Mouse (Mus musculus): ENCODE measurements around the gene Fibp.

Fibp gene

DNA sequence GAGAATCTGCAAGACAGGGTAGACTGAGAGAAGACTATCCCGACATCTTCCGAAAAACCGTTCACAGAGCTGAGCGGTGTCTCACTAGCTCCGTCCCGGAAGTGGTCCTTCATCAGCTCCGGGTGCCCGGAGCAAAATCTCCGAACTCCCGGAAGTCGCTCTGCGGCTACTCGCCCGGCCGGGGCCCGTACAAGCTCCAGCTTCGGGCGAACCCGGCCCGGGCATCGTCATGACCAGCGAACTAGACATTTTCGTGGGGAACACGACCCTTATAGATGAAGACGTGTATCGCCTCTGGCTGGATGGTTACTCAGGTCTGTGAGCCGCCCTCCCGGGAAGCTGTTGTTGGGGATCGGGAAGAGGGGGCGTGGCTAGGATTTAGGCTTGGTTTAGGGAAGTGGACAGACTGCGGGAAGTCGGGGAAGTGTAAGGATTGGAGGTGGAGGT lies at the start of gene Fibp:
Fibp (plus strand) TSS at position 151 of the 447 bp plus-strand sequence.
- DNase-seq (ENCODE audit: low spot score) = peak; percentile 85

DNA sequence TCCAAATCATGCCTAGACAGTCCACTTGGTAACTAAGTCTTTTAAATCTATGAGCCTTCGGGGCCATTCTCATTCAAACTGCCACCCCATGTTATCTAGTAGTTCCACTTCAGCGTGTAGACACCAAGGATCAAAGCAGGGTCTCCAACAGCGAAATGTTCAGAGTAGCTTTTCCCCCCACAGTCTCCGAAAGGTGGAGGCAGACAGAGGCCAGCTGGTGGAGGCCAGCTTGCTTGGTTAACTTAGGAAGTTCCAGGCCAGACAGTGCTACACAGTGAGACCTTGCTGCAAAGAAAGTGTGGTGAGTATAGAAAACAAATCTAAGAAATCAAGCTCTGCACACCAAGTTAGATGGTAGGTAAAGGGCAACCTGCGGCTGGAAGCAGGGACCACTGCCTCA lies 49.8 kb upstream of the Fibp start:
- no peak for DNase-seq (ENCODE audit: low spot score)

DNA sequence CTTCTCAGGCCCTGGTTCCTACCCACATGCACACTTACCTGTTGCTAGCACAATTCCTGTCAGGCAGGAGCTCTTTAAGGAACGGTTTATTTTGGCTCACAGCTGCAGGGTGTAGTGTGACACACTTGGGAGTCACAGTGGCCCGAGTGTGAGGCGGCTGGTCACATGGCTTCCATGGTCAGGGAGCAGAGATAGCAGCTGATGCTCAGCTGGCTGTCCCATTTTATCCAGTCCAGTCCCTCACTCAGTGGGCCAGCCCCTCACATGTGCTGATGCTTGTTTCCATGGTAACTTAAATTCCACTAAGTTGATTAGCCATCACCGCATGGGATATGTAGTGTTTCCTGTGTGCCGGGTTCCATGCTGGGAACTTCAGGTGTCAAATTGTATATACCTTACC lies 48.5 kb upstream of the Fibp start:
- DNase-seq (ENCODE audit: low spot score) = no peak

DNA sequence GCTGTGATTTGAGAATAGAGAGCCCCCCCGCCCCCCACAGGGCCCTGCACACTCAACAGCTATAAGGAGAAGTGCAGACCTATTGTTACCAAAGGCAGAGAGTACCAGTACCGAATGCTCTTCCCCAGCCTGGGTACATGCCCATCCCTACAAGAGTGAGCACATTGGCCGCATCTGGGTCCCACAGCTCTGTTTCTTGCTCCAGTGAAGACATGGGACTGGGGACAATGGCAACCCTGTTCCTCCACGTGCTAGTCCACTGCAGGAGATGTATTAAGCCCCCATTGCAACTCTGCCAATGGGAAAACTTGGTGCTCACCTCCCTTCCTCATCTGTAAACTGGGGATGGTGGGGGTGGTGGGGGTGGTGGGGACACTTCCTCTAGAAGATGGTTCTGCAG lies 46.6 kb upstream of the Fibp start:
- no peak for DNase-seq (ENCODE audit: low spot score)

DNA sequence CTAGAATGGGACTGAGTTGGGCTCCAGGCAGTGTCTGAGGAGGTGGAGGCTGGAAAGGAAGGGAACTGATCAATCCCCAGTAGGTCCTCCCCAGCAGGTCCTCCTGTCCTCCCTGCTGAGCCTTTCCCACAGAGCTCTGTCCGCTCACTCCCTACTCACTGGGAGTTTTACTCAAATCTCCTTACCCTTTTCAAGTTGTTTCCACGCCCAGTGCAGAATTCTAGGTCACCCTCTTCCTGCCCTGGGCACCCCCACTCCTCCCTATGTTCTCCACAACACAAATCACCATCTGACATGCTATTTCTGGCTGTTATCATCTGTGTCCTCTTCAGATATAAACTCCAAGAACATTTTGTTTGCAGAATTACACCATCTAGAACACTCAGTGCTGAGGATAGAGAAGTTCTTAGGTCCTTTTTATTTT lies 45.9 kb upstream of the Fibp start:
- DNase-seq (ENCODE audit: low spot score) = no peak

DNA sequence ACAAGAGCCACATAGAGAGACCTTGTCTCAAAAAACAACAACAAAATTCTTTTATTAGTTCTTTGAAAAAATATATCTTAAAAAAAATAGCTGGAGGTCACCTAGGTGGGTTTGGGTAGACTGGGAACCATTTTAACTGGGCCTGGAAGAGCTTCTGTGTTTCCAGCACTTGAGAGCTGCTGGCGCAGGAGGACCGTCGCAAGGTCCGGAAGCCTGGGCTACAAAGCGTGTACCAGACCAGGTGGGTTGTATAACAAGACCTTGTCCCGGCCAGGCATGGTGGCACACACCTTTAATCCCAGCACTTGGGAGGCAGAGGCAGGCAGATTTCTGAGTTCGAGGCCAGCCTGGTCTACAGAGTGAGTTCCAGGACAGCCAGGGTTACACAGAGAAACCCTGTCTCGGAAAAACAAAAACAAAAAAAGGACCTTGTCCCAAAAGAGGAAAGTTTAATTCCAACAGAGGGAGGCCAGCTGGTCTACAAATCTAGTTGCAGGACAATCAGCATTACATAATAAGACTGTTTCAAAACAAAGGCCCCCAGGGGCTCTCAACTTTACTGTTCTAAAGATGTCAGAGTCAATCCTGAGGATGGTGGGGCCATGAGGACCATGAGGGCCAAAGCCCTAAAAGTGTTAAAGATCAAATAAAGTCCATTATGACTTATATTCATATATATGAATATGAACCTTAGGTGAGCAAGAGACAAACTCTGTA lies 41.5 kb upstream of the Fibp start:
- no peak for DNase-seq (ENCODE audit: low spot score)

DNA sequence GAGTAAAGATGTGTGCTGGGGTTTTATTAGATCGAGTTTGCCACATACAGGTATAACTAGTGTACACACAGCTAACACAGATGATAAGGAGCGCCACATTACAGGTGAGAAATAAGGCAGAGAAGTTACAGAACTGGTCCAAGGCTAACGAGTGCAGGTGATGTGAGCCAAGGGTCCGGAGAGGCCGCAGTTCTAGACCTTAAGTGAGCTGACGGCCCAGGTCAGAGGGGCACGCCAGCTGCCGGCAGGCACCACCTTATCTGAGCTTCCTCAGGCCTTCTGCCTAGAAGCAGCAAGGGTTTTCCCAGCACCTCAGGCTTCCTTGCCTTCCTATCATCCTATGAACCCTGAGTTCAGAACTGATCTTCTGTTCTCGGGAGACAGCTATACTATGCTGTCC lies 40.8 kb upstream of the Fibp start:
- no peak for DNase-seq (ENCODE audit: low spot score)

DNA sequence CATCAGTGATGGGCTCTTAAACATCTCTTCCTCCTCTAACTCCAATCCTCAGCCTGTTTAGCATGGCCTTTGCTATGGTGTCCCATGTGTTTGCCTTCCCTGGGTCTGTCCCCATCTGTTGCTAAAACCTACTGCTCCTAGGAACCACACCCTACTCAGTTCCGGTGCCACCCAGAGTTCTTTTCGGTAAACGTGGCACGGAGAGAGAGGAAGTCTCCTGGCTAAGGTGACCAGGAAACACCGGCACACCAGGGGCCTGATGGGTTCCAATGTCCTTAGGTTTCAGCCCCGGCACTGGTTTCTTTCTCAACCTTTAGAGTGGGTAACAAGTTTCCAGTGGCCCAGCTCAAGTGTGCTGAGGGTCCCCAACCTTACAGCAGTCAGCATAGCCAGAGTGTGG lies 39.8 kb upstream of the Fibp start:
- no peak for DNase-seq (ENCODE audit: low spot score)

DNA sequence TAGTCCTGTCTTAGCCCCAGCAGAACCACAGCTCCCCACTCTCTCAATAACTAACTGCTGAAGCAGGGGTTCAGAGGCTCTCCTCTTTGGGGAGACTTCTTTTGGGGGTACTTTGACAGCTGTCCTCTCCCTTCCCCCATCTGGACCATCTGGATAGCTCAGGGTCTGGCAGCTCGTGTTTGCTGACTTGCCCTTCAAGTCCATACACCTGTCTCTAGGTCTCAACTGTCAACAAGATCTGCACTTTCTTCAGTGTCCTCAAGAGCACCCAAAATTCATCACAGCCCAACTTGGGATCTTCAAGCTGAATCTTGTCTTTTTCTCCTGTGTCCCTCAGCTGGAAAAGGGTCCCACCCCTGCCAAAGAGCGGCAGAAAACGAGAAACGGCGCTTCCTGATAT lies 38.6 kb upstream of the Fibp start:
- DNase-seq (ENCODE audit: low spot score) = no peak

DNA sequence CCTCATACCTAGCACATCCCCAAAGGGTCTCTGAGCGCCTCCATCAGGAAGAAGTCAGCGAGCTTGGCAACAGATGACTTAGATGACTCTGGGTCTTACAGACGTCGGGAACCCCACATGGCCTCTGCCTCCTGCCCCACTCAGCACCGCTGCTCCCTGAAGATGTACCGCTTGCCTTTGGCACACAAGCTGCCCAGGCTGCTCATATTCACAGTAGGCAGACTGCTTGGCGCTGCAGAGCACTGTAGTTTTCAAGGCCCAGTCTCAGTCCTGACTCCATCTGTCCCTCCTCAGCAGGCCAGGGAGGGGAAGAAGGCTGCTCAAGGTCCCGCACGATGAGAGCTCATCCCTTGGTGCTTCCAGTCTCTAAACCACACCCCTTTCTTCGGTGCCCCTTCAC lies 38.1 kb upstream of the Fibp start:
- no peak for DNase-seq (ENCODE audit: low spot score)

DNA sequence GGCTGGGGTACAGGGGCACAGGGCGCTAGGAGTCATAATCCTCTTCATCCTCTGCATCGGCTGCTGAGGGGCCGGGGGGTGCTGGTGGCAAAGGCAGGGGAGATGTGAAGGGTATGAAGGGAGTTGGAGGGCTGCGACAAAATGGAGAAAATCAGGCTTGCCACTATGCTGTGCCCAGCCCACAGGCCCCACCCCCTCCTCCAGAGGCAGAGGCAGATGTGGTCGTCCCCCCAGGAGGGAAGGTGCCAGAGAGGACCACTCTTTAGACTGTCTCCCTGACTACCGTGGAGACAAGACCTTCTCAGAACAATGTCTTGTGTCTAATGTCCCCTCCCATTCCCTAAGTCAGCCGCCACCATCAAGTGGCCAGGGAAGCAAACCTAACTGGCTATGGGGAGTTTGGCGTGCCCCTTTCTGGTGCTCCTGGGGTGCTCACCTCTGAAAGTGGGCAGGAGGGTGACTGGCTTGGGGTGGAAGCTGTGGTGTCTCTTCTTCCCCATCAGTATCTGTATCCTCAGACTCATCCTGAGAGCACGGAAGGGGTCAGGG lies 37.4 kb upstream of the Fibp start:
- no peak for DNase-seq (ENCODE audit: low spot score)

DNA sequence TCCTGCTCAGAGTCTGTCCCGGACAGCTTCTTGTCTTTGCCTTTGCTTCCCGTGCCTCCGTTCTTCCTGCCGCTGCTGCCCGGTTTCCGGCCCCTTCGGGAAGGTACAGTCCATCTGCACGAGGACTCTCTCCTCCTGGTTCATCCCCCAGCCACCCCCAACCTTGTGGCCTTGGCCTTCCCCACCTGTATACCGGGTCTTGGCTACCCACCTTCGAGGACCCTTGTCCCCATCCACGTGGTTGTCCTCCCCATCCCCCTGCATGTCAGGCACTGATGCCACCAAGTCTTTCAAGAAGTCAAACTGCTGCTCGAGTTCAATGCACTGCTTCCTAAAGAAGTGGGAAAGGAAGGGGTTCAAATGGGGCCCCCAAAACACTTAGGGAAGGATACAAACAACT lies 36.9 kb upstream of the Fibp start:
- no peak for DNase-seq (ENCODE audit: low spot score)

DNA sequence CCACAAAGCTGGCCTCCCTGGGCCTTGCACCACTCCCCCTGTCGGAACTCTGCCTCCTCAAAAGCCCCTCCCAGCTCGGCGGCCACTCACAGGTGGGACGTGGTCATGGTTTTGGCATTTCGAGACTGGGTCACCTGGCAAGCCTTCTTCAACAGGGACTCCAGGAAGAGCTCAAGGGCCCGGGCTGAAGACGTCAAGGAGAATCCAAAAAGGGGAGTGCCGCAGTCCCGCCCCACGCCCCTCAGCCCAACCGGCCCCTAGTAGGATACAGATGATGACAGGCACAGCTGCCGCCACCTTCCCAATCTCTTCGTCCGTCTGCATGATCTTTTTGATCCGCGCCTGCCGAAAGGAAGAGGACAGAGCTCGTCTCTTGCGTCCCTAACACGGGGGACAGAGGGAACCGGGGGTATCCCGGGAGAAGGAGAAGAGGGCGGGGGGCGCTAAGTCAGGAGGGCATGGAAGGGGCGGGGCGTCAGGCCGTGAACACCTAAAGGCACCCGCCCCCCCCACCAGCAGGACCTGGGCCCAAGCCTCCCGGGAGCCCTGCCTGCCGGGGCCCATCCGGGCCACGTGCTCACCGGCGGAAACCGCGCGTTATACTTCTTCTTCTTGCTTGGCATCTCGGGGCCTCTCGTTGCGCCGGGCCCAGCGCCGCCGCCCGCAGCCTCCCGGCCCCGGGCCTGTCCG lies 36.2 kb upstream of the Fibp start:
- peak; percentile 71 for DNase-seq (ENCODE audit: low spot score)

DNA sequence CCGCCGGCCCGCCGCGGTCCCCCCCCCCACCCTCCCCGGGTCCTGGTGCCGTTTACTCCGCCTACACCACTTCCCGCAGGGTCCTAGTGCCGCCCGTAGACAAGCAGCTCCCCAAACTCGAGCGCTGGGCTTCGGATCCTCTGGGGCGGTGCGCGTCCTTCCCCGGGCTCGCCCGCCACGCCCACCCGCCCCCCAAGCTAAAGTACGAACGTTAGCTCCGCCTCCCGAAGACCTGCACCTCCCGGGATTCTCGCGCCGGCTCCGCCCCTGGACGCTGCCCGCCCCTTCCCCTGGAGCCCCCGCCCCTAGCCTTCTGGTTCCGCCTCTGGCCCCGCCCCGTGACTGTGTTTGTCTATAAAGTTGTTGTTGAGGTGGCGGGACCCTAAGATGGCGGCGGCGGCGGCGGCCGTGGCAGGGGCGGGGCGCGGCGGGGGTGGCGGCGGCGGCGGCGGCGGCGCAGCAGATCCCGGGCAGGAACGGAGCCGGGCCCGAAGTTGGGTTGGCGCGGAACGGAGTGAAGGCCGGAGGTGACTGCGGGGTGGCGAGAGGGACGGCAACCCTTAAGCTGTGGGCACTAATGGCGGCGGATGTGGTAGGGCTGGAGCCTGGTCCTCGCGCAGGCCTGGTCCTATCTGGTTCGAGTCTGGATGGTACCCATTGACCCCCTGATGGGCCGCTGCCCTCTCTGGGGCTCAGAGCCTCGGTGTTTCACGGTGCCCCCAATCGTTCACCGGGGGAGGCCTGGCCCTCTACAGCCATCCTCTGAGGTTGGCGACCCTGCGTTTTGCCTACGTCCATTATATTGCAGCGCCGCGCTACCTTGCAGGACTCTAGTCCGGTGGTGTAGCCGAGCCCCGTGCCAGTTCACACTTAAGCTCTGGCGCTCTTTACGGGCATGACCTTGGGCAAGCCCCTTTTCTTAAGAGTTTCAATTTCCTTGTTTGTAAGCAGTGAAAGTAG lies 35.4 kb upstream of the Fibp start, which contains the start of the genes Drap1 and AI837181:
Drap1 (minus strand) TSS at position 198 of the 960 bp plus-strand sequence.
AI837181 (plus strand) TSS at position 363 of the 960 bp plus-strand sequence.
- peak; percentile 93 for DNase-seq (ENCODE audit: low spot score)

DNA sequence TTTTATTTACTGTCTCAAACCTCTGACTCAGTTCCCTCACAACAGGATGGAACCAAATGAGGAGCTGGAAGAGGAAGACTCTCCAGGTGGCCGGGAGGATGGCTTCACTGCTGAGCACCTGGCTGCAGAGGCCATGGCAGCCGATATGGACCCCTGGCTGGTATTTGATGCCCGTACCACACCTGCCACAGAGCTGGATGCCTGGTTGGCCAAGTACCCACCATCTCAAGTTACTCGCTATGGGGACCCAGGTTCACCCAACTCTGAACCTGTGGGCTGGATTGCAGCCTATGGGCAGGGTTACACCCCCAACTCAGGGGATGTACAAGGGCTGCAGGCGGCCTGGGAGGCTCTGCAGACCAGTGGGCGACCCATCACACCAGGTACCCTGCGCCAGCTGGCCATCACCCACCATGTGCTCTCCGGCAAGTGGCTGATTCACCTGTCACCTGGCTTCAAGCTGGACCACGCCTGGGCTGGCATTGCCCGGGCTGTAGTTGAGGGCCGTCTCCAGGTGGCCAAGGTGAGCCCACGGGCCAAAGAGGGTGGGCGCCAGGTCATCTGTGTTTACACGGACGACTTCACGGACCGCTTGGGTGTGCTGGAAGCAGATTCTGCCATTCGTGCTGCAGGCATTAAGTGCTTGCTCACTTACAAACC lies 34.4 kb upstream of the Fibp start:
- no peak for DNase-seq (ENCODE audit: low spot score)

DNA sequence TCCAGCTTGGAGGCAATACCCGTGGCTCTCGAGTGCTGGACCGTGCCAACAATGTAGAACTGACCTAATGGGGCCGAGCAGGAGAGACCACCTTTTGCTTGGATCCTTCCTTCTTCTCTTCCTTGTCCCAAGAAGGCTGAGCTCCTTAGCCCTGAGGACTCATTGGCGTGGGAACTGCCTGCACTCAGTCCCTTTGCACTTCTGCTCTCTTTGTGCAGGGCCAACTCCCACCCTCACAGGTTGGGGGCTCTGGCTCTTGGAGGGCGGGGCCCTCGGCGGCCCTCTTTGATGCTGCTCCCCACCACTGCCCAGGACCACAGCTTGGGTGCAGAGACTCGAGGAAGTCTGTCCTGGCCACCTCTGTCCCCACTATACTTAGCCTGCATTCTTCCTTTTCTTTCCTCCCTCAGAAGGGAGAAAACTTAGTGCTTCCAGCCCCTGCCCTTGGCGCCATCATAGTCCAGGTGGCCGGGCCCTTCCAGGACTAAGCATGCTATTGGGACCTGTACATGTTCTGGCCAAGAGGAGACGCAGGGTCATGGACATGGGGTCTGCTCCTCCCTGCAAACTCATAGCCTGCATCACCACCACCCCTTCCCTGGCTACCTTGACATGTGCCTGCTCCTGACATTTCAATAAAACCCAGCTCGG lies 33.6 kb upstream of the Fibp start:
- no peak for DNase-seq (ENCODE audit: low spot score)

DNA sequence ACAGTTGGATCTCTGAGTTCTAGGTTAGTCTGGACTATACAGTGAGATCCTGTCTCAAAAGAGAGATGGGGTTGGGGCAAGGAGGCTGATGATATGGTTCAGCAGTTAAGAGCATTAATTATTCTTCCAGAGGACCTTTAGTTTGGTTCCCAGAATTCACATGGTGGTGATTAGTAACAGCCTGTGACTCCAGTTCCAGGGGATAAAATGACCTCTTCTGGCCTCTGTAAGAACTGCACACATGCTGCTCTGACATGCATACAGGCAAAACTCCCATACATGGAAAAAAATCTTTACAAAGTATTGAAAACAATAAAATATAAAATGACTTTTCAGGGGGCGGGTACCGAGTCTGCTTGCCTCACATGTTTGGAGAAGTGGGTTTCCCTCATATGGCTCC lies 32.3 kb upstream of the Fibp start:
- no peak for DNase-seq (ENCODE audit: low spot score)

DNA sequence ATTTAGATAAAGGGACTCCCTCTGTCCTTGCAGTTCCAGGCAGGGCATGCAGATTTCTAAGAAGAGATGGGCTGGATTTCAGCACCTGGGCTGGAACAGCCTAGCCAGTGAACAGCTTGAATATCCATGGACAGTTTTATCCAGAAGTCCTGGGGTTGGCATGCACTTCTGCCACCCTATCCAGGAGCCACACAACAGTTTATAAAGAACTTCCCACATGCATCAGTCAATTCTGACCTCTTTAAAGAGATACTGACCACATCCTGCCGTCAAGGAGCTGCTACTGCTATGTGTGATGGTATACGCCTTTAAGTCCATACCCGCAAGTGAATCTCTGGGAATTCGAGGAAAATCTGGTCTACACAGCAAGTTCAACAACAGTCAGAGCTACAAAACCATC lies 31.2 kb upstream of the Fibp start:
- DNase-seq (ENCODE audit: low spot score) = no peak

DNA sequence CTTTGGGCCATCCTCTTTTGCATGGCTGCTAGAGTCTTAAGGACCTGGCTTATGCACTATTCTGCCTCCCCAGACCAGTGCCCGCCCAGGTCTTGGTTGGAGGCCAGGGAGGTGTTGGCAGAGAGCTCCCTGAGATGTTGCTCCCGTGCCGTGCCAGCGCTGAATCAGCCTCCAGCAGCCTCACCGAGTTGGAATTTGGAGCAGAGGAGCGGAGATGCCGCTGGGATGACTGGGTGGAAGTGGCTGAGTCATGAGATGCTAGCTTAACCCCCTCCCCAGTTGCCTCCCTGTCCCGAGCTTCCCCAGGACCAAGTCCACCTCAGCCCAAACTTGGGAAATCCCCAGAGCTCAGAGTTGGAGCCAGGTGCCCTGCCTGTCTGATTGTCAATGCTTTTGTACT lies 30.6 kb upstream of the Fibp start:
- peak; percentile 58 for DNase-seq (ENCODE audit: low spot score)

DNA sequence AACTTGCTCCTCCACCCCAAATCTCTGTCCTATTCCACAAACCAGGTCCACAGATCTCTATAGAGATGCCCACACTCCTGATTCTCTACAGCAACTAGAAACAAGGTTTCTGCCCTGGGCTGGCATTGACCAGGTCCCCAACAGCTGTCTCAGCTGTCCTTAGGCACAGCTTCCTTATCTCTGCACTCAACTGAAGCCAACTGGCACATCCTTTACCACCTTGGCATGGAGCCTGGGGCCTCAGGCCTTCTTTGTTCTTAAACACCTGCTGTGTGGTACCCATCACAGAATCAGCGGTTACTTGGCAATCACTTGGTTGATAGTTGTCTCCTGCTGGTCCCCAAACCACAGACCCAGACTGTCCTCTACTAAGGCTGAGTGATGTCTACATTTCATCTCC lies 30.0 kb upstream of the Fibp start:
- no peak for DNase-seq (ENCODE audit: low spot score)

DNA sequence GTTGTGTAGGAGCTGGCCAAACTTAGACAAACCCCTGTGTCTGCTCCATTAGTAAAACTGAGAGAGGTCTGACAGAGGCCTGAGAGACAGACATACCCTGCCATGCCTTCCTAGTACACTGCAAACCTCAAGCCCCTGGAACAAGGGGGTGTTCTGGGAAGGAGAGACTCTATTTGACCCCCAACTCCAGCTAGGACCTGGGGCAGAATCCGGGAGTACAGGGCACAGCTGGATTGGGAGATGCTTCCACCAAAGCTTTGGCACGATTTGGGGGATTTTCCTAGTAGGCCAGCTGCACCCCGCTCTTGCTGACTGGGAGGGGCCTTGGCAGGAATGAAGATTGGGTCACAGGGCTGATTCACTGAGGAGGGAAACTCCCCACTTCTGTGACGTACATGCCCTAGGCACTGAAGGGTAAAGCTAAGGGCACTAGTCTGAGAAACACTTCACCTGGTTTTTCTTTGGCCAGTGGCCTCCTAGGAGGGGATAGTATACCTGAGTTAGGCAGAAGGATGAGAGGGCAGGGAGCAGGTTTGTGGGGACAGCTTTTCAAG lies 28.4 kb upstream of the Fibp start:
- DNase-seq (ENCODE audit: low spot score) = no peak
